Mouse (Mus musculus): ENCODE measurements around the gene Rrnad1. TPM values are rescaled to one million over a fixed set of nuclear protein-coding genes. Genes with fewer than 3 reads are reported as not detected.
A peak's percentile ranks its signal among the peaks of the same experiment; 100 is the strongest.

Gene Rrnad1
- total RNA-seq, 2 experiments from 2014 or later = 4.8 to 5.2 TPM

- intact Hi-C loops (cut with DNase I) = loop anchor here (1.0 to 2.0 kb wide), 2 partner anchors 19 to 44 kb away; partner anchors contain the start of genes Isg20l2 and Rrnad1
Observed at GRCm38 (mm10) chr3:87886416-87886815, 44.1 kb downstream of the Rrnad1 start.

GRCm38 (mm10) chr3:87886004-87886365 is 44.5 kb downstream of the Rrnad1 start:
- intact Hi-C loops (cut with DNase I) = loop anchor here (1.0 to 2.0 kb wide), 2 partner anchors 19 to 45 kb away; partner anchors contain the start of genes Isg20l2 and Rrnad1
- no peak for DNase-seq

More at GRCm38 (mm10) chr3:87886416-87886815, 44.1 kb downstream of the Rrnad1 start:
- DNase-seq = no peak

GRCm38 (mm10) chr3:87885281-87886003 is 45.1 kb downstream of the Rrnad1 start, which contains the start of gene Prcc:
Gene Prcc (minus strand): TSS chr3:87885608.
- peak; percentile 83 to 87 for DNase-seq
- intact Hi-C loops (cut with DNase I) = loop anchor here (1.0 to 2.0 kb wide), 3 partner anchors 20 to 45 kb away; partner anchors contain the start of genes Isg20l2, Mrpl24 and Rrnad1

- peak in 1 of 2 experiments; percentile 24 for DNase-seq
- intact Hi-C loops (cut with DNase I) = loop anchor here (1.0 kb wide), 1 partner anchor 35 kb away; the partner anchor contains the start of gene Mrpl24
Observed at GRCm38 (mm10) chr3:87884708-87885251, 45.7 kb downstream of the Rrnad1 start.

- DNase-seq = no peak
- intact Hi-C loops (cut with DNase I) = no loop called here
Observed at GRCm38 (mm10) chr3:87884291-87884690, 46.2 kb downstream of the Rrnad1 start.

GRCm38 (mm10) chr3:87877730-87878129 is 52.8 kb downstream of the Rrnad1 start:
- DNase-seq = no peak
- intact Hi-C loops (cut with DNase I) = no loop called here

Other genes with a start within 250 kb of the Rrnad1 start
- under 1 TPM; 0.14 to 0.28 TPM for gene Lrrc71, start 182.1 kb downstream of the Rrnad1 start, total RNA-seq (2021)
- under 1 TPM; 0.16 to 0.19 TPM for gene Ntrk1, start 135.6 kb downstream of the Rrnad1 start, total RNA-seq (2021)
- gene Insrr, start 133.8 kb downstream of the Rrnad1 start, total RNA-seq (2021) = under 1 TPM in 1 of 2 experiments, not detected in 1; 0.08 TPM
- gene Pear1, start 106.4 kb downstream of the Rrnad1 start, total RNA-seq (2021) = 10 to 100 TPM; 19.5 to 22.5 TPM
- gene Sh2d2a, start 84.0 kb downstream of the Rrnad1 start, total RNA-seq (2021) = under 1 TPM in 1 of 2 experiments, not detected in 1; 0.08 TPM
- gene Prcc, start 45.1 kb downstream of the Rrnad1 start, total RNA-seq (2021) = 10 to 100 TPM; 47.5 to 51.6 TPM
- 100 to 1,000 TPM; 106 to 115 TPM for gene Hdgf, start 24.4 kb downstream of the Rrnad1 start, total RNA-seq (2021)
- gene Mrpl24, start 11.2 kb downstream of the Rrnad1 start, total RNA-seq (2021) = 10 to 100 TPM; 69.5 to 75.1 TPM
- gene Isg20l2, start 403 bp downstream of the Rrnad1 start, total RNA-seq (2021) = 10 to 100 TPM; 10.2 to 12.3 TPM
- not detected for gene Crabp2, start 17.9 kb upstream of the Rrnad1 start, total RNA-seq (2021)
- gene Nes, start 40.4 kb upstream of the Rrnad1 start, total RNA-seq (2021) = 10 to 100 TPM; 18.7 to 22.7 TPM
- gene Bcan, start 69.5 kb upstream of the Rrnad1 start, total RNA-seq (2021) = under 1 TPM in 1 of 2 experiments, not detected in 1; 0.19 TPM
- not detected for gene Hapln2, start 96.9 kb upstream of the Rrnad1 start, total RNA-seq (2021)
- gene Gpatch4, start 112.4 kb upstream of the Rrnad1 start, total RNA-seq (2021) = 10 to 100 TPM in 1 of 2 experiments, 1 to 10 TPM in 1; 8.2 to 10.3 TPM
- gene Naxe, start 127.8 kb upstream of the Rrnad1 start, total RNA-seq (2021) = 10 to 100 TPM; 73.9 to 75.5 TPM
- gene Ttc24, start 147.6 kb upstream of the Rrnad1 start, total RNA-seq (2021) = not detected
- under 1 TPM; 0.76 to 0.94 TPM for gene Iqgap3, start 151.3 kb upstream of the Rrnad1 start, total RNA-seq (2021)
- 100 to 1,000 TPM; 123 to 138 TPM for gene Mef2d, start 211.7 kb upstream of the Rrnad1 start, total RNA-seq (2021)

Measured in heart, postnatal 36 days (tissue).